Mouse (Mus musculus) c-Kit-positive CD71-negative TER-119-negative erythroid progenitor cells, embryonic 14.5 days (primary cell): ENCODE results near the gene Mettl9.
"Not testable (repeated sequence)": the region's sequence is repeated elsewhere in the genome, so short reads cannot be mapped to it uniquely, and the experiment has no call there.

Experiments
- DNase-seq: peaks from one replicate; pipeline ENCODE4 v3.0.0-alpha.2; 2013; ENCODE audit warnings: low read depth

The Mettl9 gene

DNA sequence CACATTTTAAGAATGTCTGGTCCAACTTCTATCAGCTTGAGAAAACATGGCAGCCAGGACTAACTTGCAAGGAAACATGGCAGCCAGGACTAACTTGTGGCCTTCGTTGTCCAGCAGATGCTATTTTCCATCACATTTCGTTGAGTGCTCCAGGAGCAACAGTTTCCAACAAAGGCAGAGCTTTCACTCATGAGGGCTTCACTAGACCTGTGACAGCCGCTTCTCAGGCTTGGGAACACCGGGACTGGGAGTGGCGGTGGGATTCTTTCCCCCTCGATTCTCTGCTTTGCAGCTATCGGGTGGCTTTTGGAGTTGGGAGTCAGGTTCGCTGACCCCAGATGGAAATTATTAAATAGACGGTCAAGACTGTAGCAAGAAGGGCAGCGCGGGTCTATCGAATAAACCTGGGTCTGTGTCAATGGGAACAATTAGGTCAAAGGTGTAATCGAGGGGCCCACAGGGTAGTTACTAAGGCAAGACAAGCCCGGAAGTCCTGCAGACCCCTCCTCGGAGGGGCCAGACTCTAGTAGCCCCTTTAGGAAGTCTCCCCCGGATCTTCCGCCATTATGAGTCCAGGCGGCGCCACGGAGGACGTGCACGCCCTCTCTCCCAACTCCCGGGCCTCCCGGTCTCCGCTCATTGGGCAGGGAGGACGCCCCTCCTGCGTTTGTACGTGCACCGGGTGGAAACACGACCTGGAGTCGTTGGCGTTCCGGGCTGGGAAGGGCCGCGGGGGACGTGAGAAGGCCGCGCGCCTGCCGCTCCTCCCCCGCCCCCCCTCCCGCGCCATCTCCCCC, at the start of gene Mettl9:
Gene Mettl9 (plus strand): TSS at position 590 of the 797 bp plus-strand sequence.
- DNase-seq: peak; percentile 90

GRCm38 (mm10) chr7:120991191-120991590, 43.1 kb upstream of the Mettl9 start:
- DNase-seq: no peak

- no peak for DNase-seq
Measured at GRCm38 (mm10) chr7:120999021-120999530, 35.2 kb upstream of the Mettl9 start.

GRCm38 (mm10) chr7:121000065-121000822, 34.0 kb upstream of the Mettl9 start:
- DNase-seq: no peak

DNA sequence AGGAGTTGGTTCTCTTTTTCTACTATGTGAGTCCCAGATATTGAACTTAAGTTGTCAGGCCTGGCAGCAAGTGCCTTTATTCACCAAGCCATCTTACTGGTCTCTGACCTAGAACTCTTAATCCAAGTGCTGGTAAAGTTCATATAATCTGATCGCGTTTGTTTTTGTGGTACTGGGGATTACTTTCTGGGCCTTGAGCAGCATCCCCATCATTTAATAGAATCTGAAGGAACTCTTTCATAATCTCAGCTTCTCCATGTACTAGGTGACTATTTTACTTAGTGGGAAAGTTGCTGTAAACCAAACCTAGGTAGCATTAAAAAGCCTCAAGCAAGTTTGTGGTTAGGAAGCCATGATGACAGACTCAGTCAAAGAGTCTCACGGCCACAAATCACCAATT, 32.4 kb upstream of the Mettl9 start:
- no peak for DNase-seq

DNA sequence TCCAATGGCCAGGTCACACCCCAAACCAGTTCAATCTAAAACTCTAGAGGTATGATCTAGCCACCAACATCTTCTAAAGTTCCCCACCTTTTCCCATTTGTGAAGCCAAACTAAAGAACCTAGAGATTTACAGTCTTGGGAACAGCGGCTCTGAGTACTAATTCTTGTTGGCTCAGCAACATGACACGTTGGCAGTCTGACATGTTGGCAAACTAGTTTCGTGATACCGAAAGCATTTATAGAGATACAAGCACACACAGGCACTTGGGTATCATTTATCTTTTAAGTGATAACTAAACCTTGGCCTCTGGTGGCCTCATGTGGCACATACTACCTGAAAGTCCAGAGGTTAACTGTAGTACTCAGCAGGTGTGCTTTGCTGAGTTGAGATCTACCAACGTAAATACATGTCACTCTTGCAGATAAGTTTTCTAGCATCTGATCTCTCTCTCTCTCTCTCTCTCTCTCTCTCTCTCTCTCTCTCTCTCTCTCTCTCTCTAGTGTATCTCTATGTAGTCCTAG, 31.8 kb upstream of the Mettl9 start:
- DNase-seq: no peak

DNA sequence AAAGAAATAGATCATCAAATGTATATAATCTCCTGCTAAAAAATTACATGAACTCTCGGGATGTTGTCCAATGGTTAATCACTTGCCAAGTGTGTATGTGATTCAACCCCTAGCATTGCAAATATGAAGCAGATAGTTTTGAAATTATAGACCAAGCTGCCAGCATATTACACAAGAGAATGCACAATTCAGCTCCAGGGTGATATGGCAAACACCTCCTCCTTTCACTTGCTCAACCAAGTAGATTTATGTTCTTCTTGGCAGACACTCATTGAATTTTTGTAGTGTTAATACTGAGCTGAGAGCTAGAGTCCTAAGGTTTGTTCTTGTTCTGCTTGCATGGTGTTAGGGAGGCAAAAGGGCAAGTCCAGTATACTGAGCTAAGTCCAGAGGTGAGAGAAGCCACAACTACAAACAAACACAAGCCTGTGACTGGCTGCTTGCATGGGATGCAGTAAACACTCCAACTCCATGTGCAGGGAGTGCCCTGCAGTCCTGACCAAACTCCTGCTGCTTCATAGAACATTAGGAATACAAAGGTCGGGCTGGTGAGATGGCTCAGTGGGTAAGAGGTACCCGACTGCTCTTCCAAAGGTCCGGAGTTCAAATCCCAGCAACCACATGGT, 30.3 kb upstream of the Mettl9 start:
- no peak for DNase-seq

GRCm38 (mm10) chr7:121011794-121012689, 22.2 kb upstream of the Mettl9 start:
- DNase-seq: no peak

GRCm38 (mm10) chr7:121014486-121014885, 19.8 kb upstream of the Mettl9 start:
- no peak for DNase-seq

GRCm38 (mm10) chr7:121018778-121019177, 15.5 kb upstream of the Mettl9 start:
- no peak for DNase-seq

- no peak for DNase-seq
Measured at GRCm38 (mm10) chr7:121020277-121020676, 14.0 kb upstream of the Mettl9 start.

- DNase-seq: no peak
Measured at GRCm38 (mm10) chr7:121025221-121026008, 8.8 kb upstream of the Mettl9 start.

DNA sequence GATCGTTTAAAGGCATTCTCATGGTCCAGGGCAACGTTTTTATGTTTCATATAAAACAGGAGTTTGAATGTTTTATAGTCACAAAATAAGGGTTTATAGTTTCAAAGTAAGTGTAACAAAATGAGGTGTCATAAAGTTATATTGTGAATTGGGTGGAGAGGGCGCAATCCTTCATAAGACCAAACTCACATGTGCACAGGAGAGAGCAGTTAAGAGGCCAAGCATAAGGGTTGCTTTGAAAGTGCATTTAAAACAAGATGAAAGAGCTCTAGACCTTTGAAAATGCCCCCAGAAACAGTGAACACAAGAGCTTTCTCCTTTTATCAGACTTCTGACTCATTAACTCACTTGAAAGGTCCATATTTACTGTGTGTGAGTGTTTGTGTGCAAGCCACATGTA, 7.9 kb upstream of the Mettl9 start:
- DNase-seq: no peak

- not testable (repeated sequence) for DNase-seq
Measured at GRCm38 (mm10) chr7:121029947-121030346, 4.3 kb upstream of the Mettl9 start.

DNA sequence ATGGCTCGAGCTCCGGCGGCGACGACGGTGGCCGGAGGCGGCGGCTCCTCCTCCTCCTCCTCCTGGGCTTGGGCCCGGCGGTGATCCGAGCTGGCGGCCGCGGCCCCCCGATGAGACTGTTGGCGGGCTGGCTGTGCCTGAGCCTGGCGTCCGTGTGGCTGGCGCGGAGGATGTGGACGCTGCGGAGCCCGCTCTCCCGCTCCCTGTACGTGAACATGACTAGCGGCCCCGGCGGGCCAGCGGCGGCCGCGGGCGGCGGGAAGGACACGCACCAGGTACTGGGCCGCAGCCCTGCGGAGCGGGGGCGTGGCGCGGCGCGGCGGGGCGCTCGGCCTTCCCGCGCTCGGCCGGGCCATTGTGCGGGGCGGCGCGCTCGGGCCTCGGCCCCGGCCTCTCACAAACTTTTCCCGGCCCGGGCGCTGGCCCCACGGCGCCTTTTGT, 476 bp downstream of the Mettl9 start:
- DNase-seq: peak; percentile 18

DNA sequence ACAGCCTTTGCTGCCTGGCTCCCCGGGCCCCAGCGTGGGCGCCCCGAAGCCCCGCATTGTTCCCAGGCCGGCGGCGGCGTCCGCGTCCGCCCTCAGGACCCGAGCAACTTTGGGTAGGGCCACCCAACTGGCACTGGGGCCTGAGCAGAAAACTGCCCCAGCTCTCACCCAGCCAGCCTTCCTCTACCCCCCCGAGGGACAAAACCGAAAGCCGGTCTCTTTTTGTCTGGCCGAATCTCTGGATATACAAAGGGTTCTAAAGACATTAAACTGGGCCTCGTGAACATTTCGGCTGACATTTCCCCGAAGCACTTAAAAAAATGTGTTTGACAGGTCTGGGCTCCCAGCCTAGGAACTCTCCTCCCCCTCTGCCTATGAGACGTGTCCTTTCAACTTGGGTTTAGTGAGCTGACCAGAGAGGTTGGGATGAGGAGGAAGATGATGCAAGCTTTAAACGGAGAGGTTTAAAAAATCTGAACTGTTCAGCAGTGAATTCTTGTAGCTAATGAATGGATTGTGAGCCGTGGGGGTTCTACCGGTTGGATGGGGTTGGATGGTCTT, 996 bp downstream of the Mettl9 start:
- DNase-seq: peak; percentile 14

GRCm38 (mm10) chr7:121040595-121040994, 6.3 kb downstream of the Mettl9 start:
- DNase-seq: no peak

- no peak for DNase-seq
Measured at GRCm38 (mm10) chr7:121041989-121042388, 7.7 kb downstream of the Mettl9 start.

DNA sequence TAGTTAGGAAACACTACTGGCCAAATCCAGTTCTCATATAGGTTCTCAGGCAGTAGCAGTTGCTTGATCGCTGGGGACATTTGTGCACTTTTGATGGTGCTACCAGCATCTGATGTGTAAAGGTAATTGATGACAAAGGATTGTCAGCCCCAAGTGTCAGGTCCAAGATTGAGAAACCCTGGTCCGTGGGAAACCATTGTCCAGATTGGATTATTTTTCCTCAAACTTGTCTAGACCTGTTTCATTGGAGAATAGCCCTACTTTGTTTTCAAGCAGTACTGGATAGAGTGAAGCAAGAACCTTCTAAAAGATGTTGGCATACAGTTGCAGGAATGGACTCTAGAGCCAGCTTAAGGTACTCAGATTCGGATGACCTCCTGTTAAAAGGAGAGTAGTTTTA, 8.8 kb downstream of the Mettl9 start:
- no peak for DNase-seq

GRCm38 (mm10) chr7:121043510-121043909, 9.3 kb downstream of the Mettl9 start:
- DNase-seq: no peak
